Mouse (Mus musculus): ENCODE results near the gene Pmepa1. TPM values are rescaled to one million over a fixed set of nuclear protein-coding genes. Genes with fewer than 3 reads are reported as not detected.

Pmepa1 gene
- polyA plus RNA-seq, 1 experiment from 2014 or later: 7.2 TPM

DNA sequence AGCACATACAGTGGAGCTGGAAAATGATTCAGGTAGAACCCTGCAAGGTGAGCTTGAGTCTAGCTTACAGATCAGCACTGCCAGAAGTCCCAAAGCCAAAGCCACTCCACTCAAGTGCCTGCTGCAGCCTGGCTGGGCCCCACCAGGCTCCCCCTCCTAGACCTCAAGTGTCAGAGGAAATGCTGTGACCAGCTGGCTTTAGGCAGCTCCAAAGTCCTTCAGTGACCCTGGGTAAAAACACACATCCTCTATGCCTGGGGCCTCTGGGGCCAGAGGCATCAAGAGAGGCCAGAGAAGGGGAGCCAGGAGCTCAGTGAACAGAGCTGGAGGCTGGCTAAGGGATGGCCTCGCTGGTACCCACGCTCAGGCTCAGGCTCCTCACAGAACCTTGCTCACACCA lies 25.9 kb downstream of the Pmepa1 start:
- peak overlapping the region; percentile 27; the same call in 1 of the 2 replicates for H3K9ac ChIP-seq (ENCODE audit: low read length)
- no peak overlapping the region for H3K4me3 ChIP-seq (replicated peaks; ENCODE audit: low read length)
- ATAC-seq (ENCODE audit: insufficient read depth, low FRiP score): 0 out of 2 replicates have a peak, but pooled peaks have one; percentile 11
- no peak overlapping the region for H3K4me2 ChIP-seq (ENCODE audit: low read depth, low read length)
- H3K9me3 ChIP-seq (replicated peaks; ENCODE audit: control insufficient read depth, low read length): no peaks in the 10 kb centered on the region
- no peaks in the 10 kb centered on the region for H3K27me3 ChIP-seq (ENCODE audit: control insufficient read depth, insufficient read depth, low read length)
- no peaks in the 10 kb centered on the region for H3K36me3 ChIP-seq (ENCODE audit: control insufficient read depth, insufficient read depth, low read length)
- H3K4me1 ChIP-seq (ENCODE audit: control insufficient read depth, insufficient read depth, low read length): peaks cover 85% of the 10 kb centered on the region
- H3K27ac ChIP-seq (ENCODE audit: low read length): peak overlapping the region; percentile 39
- 13% methylated on average over 2 of the region's 2 CpGs for WGBS

DNA sequence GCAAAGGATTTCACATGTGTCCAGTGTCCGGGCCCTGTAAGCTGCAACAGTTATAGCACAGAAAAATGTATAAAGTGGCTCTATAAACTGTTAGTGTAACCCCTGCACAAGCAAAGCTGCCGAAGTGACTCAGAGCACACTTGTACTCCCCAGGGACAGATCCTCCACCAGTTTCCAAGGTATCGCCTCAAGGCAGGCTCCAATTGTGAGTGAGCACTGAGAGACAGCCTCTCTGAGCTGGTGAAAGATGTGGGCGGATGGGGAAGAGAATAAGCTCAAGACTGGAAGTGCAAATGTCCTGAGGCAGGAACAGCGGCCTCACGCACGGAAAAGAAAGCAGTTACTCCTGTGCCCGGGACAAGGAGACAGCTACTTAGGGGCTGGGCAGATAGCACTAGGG lies 26.4 kb downstream of the Pmepa1 start:
- ATAC-seq (ENCODE audit: insufficient read depth, low FRiP score): no peak
- Histone ChIP-seq H3K4me2 (ENCODE audit: low read depth, low read length) (no peak overlapping the region), H3K27ac (ENCODE audit: low read length) (peak overlapping the region; percentile 39; the same call in 1 of the 2 replicates), H3K9ac (ENCODE audit: low read length) (no peak overlapping the region), H3K36me3 (ENCODE audit: control insufficient read depth, insufficient read depth, low read length) (no peaks in the 10 kb centered on the region), H3K4me3 (replicated peaks; ENCODE audit: low read length) (no peak overlapping the region), H3K4me1 (ENCODE audit: control insufficient read depth, insufficient read depth, low read length) (peaks cover 80% of the 10 kb centered on the region), H3K9me3 (replicated peaks; ENCODE audit: control insufficient read depth, low read length) (no peaks in the 10 kb centered on the region), H3K27me3 (ENCODE audit: control insufficient read depth, insufficient read depth, low read length) (no peaks in the 10 kb centered on the region)
- 67% methylated on average over 8 of the region's 8 CpGs for WGBS

DNA sequence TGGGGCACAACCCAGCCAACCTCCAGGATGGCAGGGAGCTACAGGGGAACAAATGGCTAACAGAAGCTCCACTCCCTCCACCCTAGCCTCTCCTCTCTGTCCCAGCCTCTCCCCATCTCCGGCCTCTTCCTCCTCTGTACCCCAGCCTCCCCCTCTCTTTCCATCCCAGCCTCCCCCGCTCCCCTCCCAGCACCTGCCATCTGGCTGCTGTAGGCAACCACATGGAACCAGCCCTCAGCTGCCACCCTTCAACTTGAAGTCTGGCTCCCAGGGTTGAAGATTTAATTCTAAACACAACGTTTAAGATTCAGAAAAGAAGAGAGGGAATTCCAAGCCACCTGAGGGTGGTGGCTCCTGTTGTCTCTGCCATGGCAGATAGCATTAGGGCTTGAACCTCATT lies 26.9 kb downstream of the Pmepa1 start:
- Histone ChIP-seq H3K4me2 (ENCODE audit: low read depth, low read length) (no peak overlapping the region), H3K36me3 (ENCODE audit: control insufficient read depth, insufficient read depth, low read length) (no peaks in the 10 kb centered on the region), H3K27me3 (ENCODE audit: control insufficient read depth, insufficient read depth, low read length) (no peaks in the 10 kb centered on the region), H3K4me1 (ENCODE audit: control insufficient read depth, insufficient read depth, low read length) (peaks cover 74% of the 10 kb centered on the region), H3K9ac (ENCODE audit: low read length) (no peak overlapping the region), H3K4me3 (replicated peaks; ENCODE audit: low read length) (no peak overlapping the region), H3K9me3 (replicated peaks; ENCODE audit: control insufficient read depth, low read length) (no peaks in the 10 kb centered on the region), H3K27ac (ENCODE audit: low read length) (no peak overlapping the region)
- WGBS: 46% methylated on average over 3 of the region's 3 CpGs
- ATAC-seq (ENCODE audit: insufficient read depth, low FRiP score): no peak

DNA sequence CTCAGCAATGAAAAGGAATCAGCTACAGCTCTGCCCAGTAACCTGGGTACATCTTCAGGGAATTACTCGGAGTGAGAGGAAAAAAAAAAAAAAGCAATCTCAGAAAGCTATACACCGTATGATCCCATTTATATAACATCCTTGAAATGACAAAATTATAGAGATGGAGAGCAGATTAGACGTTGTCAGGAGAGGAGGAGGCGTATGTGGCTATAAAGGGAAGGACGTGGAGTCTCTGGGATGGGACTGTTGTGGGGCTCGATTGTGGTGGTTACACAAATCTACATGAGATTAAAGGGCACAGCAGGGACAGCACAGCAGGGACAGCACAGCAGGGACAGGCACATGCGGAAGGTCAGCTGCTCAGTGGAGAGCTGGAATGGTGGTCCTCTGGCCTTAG lies 27.5 kb downstream of the Pmepa1 start:
- H3K9me3 ChIP-seq (replicated peaks; ENCODE audit: control insufficient read depth, low read length): no peaks in the 10 kb centered on the region
- H3K27me3 ChIP-seq (ENCODE audit: control insufficient read depth, insufficient read depth, low read length): no peaks in the 10 kb centered on the region
- H3K27ac ChIP-seq (ENCODE audit: low read length): no peak overlapping the region
- no peak overlapping the region for H3K9ac ChIP-seq (ENCODE audit: low read length)
- no peaks in the 10 kb centered on the region for H3K36me3 ChIP-seq (ENCODE audit: control insufficient read depth, insufficient read depth, low read length)
- no peak overlapping the region for H3K4me2 ChIP-seq (ENCODE audit: low read depth, low read length)
- 75% methylated on average over 7 of the region's 7 CpGs for WGBS
- ATAC-seq (ENCODE audit: insufficient read depth, low FRiP score): no peak
- peaks cover 73% of the 10 kb centered on the region for H3K4me1 ChIP-seq (ENCODE audit: control insufficient read depth, insufficient read depth, low read length)
- no peak overlapping the region for H3K4me3 ChIP-seq (replicated peaks; ENCODE audit: low read length)

DNA sequence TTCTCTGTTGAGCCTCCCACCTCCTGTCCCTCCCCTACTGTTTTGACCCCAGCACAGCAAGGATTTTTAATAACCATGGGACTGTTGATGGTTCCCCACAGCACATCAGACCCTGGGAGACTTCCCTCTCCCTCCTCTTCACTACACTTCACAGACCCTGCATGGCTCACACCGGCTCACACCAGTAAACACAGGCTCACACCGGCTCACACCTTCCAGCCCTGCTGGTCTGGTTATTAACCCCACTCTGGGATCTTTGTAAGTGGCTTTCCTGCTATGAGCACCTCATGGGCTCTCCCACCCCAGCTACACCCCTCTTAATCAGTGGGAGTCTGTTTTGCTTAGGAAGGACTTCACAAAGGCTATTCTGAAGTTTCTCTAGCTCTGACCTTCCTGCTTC lies 28.4 kb downstream of the Pmepa1 start:
- no peak for ATAC-seq (ENCODE audit: insufficient read depth, low FRiP score)
- Histone ChIP-seq H3K27me3 (ENCODE audit: control insufficient read depth, insufficient read depth, low read length) (no peaks in the 10 kb centered on the region), H3K36me3 (ENCODE audit: control insufficient read depth, insufficient read depth, low read length) (no peaks in the 10 kb centered on the region), H3K4me3 (replicated peaks; ENCODE audit: low read length) (no peak overlapping the region), H3K4me1 (ENCODE audit: control insufficient read depth, insufficient read depth, low read length) (peaks cover 73% of the 10 kb centered on the region), H3K9me3 (replicated peaks; ENCODE audit: control insufficient read depth, low read length) (no peaks in the 10 kb centered on the region), H3K27ac (ENCODE audit: low read length) (0 out of 2 replicates have a peak overlapping the region, but pooled peaks have one; percentile 9), H3K9ac (ENCODE audit: low read length) (no peak overlapping the region), H3K4me2 (ENCODE audit: low read depth, low read length) (no peak overlapping the region)
- 27% methylated on average over 2 of the region's 2 CpGs for WGBS

DNA sequence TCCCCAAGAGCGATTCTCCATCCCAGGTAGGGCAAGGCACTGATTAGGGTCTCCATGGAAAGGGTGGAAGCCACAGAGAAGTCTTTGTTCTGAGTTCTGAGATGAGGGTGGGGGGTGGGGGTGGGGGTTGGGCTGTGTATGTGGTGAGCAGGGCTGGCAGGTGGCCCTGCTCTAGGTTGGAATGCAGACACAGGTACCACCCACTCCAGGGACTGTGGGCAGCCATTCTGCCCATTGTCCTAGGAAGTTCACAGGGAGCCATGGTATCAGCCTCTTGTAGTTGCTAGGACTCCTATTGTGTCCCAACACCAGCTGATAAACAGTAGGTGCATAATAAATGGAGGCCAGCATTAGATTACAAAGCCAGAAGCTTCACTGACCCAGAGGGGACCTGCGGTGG lies 29.1 kb downstream of the Pmepa1 start:
- Histone ChIP-seq H3K9ac (ENCODE audit: low read length) (no peak overlapping the region), H3K4me2 (ENCODE audit: low read depth, low read length) (no peak overlapping the region), H3K4me3 (replicated peaks; ENCODE audit: low read length) (no peak overlapping the region), H3K27me3 (ENCODE audit: control insufficient read depth, insufficient read depth, low read length) (no peaks in the 10 kb centered on the region), H3K4me1 (ENCODE audit: control insufficient read depth, insufficient read depth, low read length) (peaks cover 71% of the 10 kb centered on the region), H3K27ac (ENCODE audit: low read length) (no peak overlapping the region), H3K36me3 (ENCODE audit: control insufficient read depth, insufficient read depth, low read length) (no peaks in the 10 kb centered on the region), H3K9me3 (replicated peaks; ENCODE audit: control insufficient read depth, low read length) (no peaks in the 10 kb centered on the region)
- ATAC-seq (ENCODE audit: insufficient read depth, low FRiP score): no peak
- 27% methylated on average over 2 of the region's 2 CpGs for WGBS

DNA sequence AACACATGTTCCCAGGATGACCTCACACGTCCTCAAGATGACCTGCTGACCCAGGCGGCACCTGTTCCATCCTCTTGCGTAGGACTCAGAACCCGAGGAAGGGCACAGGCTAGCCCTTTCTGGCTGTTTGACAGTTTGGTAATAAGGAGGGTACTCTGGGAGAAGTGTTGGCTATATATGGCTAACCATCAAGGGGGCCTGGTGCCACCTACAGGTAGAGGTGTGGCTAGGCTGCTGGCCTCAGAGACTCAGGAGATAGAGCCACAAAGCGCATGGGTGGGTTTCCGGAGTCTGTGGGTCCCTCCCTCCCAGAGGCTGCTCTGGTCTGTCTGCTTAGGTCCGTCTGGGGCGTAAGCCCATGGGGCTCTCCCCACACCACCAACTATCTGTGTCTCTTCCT lies 29.6 kb downstream of the Pmepa1 start:
- no peaks in the 10 kb centered on the region for H3K9me3 ChIP-seq (replicated peaks; ENCODE audit: control insufficient read depth, low read length)
- H3K4me3 ChIP-seq (replicated peaks; ENCODE audit: low read length): no peak overlapping the region
- H3K4me2 ChIP-seq (ENCODE audit: low read depth, low read length): no peak overlapping the region
- H3K27ac ChIP-seq (ENCODE audit: low read length): no peak overlapping the region
- no peaks in the 10 kb centered on the region for H3K27me3 ChIP-seq (ENCODE audit: control insufficient read depth, insufficient read depth, low read length)
- H3K4me1 ChIP-seq (ENCODE audit: control insufficient read depth, insufficient read depth, low read length): peaks cover 66% of the 10 kb centered on the region
- no peak overlapping the region for H3K9ac ChIP-seq (ENCODE audit: low read length)
- H3K36me3 ChIP-seq (ENCODE audit: control insufficient read depth, insufficient read depth, low read length): no peaks in the 10 kb centered on the region
- no peak for ATAC-seq (ENCODE audit: insufficient read depth, low FRiP score)
- 64% methylated on average over 8 of the region's 8 CpGs for WGBS

DNA sequence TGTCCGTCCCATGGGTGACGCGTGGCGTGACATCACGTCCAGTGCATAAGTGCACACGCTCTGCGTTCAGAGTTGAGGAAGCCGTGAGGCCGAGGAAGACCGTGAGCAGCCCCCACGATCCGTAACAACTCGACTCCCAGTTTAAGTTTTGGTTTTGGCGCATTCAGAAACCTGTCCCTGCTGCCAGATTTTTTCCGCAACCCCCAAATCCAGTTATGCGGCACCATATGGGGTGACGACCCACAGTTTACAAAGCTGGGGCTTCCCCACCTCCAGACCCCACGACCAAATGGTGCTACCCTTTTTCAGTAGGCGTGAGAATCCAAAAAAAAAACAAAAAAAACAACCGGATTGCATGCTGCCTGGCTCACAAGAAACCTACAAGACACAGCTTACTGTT lies 31.1 kb downstream of the Pmepa1 start:
- H3K27me3 ChIP-seq (ENCODE audit: control insufficient read depth, insufficient read depth, low read length): no peaks in the 10 kb centered on the region
- no peaks in the 10 kb centered on the region for H3K9me3 ChIP-seq (replicated peaks; ENCODE audit: control insufficient read depth, low read length)
- no peak overlapping the region for H3K9ac ChIP-seq (ENCODE audit: low read length)
- H3K4me3 ChIP-seq (replicated peaks; ENCODE audit: low read length): no peak overlapping the region
- no peak for ATAC-seq (ENCODE audit: insufficient read depth, low FRiP score)
- WGBS: 84% methylated on average over 20 of the region's 20 CpGs
- H3K4me2 ChIP-seq (ENCODE audit: low read depth, low read length): no peak overlapping the region
- H3K36me3 ChIP-seq (ENCODE audit: control insufficient read depth, insufficient read depth, low read length): peaks cover 2% of the 10 kb centered on the region; the same call in 1 of the 2 replicates
- H3K27ac ChIP-seq (ENCODE audit: low read length): no peak overlapping the region
- peaks cover 57% of the 10 kb centered on the region for H3K4me1 ChIP-seq (ENCODE audit: control insufficient read depth, insufficient read depth, low read length)

DNA sequence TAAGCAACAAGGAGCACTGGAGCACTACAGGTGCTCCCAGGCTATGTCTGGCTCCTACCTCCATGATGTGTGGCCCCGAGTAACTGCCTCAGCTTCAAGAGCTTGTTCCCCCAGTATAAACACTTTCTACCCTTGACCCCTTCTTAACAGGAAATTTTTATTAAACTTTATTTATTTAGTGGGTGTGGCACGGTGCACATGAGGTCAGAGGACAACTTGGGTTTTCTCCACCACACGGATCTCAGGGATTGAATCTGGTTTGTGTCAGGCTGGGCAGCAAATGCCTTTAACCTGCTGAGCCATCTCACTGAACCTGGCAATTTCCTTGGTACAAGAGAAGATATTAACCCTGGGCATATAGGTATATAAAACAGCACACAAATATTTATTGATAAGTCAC lies 32.2 kb downstream of the Pmepa1 start:
- 39% methylated on average over 3 of the region's 3 CpGs for WGBS

DNA sequence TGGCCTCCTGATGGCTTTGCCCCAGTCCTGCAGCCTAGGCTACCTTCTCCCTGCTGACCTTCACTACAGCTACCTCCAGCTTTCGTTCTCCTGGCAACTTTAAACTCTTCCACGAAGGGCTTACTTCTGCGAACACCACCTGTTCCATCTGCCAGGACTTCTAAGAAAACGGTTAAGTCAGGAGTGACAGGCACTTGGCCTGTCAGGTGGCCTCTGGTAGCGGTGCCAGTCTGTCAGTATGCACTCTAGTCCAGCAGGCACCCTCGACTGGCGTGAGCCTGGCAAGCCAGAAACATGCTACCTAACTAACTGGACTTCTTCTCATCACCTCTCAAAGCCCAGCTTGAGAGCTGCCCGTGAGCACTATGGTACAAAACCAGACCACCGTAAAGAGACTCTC lies 32.7 kb downstream of the Pmepa1 start:
- 66% methylated on average over 9 of the region's 9 CpGs for WGBS
- ATAC-seq (ENCODE audit: insufficient read depth, low FRiP score): no peak
- Histone ChIP-seq H3K4me2 (ENCODE audit: low read depth, low read length) (no peak overlapping the region), H3K27ac (ENCODE audit: low read length) (no peak overlapping the region), H3K9ac (ENCODE audit: low read length) (no peak overlapping the region), H3K9me3 (replicated peaks; ENCODE audit: control insufficient read depth, low read length) (no peaks in the 10 kb centered on the region), H3K27me3 (ENCODE audit: control insufficient read depth, insufficient read depth, low read length) (no peaks in the 10 kb centered on the region), H3K4me3 (replicated peaks; ENCODE audit: low read length) (no peak overlapping the region), H3K4me1 (ENCODE audit: control insufficient read depth, insufficient read depth, low read length) (peaks cover 55% of the 10 kb centered on the region), H3K36me3 (ENCODE audit: control insufficient read depth, insufficient read depth, low read length) (peaks cover 2% of the 10 kb centered on the region; the same call in 1 of the 2 replicates)

More for the DNA sequence above, 32.2 kb downstream of the Pmepa1 start:
- ATAC-seq (ENCODE audit: insufficient read depth, low FRiP score): no peak
- Histone ChIP-seq H3K36me3 (ENCODE audit: control insufficient read depth, insufficient read depth, low read length) (peaks cover 2% of the 10 kb centered on the region; the same call in 1 of the 2 replicates), H3K4me1 (ENCODE audit: control insufficient read depth, insufficient read depth, low read length) (peaks cover 50% of the 10 kb centered on the region), H3K9ac (ENCODE audit: low read length) (no peak overlapping the region), H3K27ac (ENCODE audit: low read length) (no peak overlapping the region), H3K9me3 (replicated peaks; ENCODE audit: control insufficient read depth, low read length) (no peaks in the 10 kb centered on the region), H3K27me3 (ENCODE audit: control insufficient read depth, insufficient read depth, low read length) (no peaks in the 10 kb centered on the region), H3K4me2 (ENCODE audit: low read depth, low read length) (no peak overlapping the region), H3K4me3 (replicated peaks; ENCODE audit: low read length) (no peak overlapping the region)
